Mouse (Mus musculus): ENCODE data around the gene Phyh. TPM values are rescaled to one million over a fixed set of nuclear protein-coding genes. Genes with fewer than 3 reads are reported as not detected.

The Phyh gene
- 17.0 and 22.2 TPM in 2 replicates for polyA plus RNA-seq (2015; fragmentation: Nextera tagmentation; extraction: Ambion mirVana)

DNA sequence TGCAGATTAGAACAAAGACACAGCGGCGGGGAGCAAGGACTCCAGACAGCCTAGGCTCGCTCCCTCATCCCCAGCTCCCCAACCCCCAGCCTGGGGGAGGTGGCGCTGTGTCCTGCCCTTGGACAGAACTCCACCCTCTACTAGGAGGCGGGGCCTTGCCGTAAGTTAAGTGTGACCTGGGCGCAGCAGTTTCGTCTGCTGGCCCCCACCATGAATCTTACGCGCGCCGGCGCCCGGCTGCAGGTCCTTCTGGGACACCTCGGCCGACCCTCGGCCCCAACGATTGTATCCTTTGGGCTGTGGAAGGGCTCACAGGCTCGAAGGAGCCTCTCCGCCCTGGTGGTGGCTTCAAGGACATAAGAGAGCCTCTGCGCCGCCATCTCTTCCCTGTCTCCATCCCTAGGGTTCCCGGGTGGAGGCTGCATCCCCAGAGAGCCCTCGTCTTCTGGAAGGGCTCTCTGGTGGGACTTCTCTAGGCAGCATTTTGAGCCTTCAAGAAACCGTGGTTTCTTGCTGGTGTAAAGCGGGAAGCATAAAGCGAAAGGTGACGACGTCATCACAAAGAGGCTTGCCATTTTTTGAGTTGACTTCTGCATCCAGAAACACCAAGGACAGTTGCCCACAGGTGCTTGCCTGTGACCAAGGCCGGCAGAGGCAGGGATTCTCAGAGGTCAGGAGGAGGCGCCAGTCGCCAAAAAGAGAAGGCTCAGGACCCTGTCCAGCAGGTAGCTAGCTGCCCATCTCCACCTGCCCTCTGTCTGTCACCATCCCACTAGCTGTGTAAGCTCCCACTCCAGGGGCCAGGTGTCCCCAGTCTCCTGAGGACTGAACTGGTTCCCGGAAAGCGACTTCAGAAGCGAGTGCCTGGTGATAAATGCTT lies at the start of gene Phyh:
Gene Phyh (plus strand): TSS at position 160 of the 880 bp plus-strand sequence.

DNA sequence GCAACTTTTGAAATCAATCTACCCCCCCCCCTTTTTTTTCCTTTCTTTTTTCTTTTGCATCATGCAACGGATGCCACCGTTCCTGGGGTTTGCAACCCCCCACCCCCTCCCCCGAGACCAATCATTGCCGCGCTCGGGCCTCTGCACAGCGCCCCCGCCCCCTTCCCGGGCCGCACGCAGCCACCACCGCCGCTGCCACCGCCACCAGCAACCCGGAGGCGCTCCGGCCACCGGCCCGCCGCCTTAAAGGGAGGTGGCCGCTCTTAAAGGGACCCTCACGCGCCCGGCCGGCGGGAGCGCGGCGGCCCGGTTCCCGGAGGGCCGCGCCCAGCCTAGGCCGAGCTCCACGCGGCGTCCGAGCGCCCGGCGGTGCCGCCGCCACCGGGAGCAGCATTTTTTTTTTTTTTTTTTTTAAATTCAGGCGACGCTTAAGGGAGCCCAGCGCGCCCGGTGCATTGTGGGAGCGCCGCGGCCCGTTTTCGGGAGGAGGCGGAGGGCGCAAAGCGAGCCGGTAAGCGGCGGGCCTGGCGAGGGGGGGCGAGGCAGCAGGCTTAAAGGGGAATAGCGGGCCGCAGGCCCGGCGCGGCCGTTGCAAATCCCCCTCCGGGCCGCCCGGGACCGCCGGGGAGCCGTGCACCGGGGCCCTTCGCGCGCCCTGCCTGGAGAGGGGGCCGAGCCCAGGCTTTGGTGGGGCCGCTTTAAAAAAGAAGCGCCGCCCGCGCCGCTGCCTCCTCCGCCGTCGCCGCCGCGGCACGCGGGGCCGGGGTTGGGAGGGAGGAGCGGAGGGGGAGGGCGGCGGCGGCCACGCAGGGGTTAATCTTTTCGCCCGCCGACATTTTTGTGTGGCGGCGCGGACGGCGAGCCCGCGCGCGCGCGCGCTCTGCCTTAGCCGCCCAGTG lies 37.2 kb upstream of the Phyh start, which contains the start of gene Sephs1:
Gene Sephs1 (plus strand): TSS at position 215 of the 899 bp plus-strand sequence.

DNA sequence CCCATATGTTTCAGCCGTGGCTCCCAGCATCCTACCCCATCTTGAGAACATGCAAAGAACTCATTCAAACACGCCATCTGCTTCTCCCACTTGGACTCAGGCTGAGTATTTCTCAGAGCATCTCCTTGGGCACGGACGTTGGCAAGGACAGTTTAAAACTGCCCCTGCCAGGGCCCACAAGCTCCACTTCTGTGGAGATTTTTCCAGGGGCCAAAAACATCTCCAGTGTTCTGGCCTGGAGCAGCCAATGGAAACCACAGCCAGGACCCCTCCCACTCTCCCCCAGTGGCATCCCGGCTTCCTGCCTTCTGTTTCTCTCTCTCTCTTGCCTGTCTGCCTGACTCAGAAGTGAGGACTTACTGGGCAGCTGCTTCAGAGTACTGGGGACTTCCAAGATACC lies 57.0 kb downstream of the Phyh start, which contains the start of gene Ucma:
Gene Ucma (plus strand): TSS at position 316 of the 400 bp plus-strand sequence.

Other genes with a start within 250 kb of the Phyh start
- gene Bend7, start 201.2 kb upstream of the Phyh start, polyA plus RNA-seq (2015; fragmentation: Nextera tagmentation; extraction: Ambion mirVana), result 0.35 and 1.1 TPM in 2 replicates
- 29.2 and 30.6 TPM in 2 replicates for gene Sephs1, start 37.5 kb upstream of the Phyh start, polyA plus RNA-seq (2015; fragmentation: Nextera tagmentation; extraction: Ambion mirVana)
- not detected in 2 replicates for gene Ucma, start 57.1 kb downstream of the Phyh start, polyA plus RNA-seq (2015; fragmentation: Nextera tagmentation; extraction: Ambion mirVana)
- 30.9 and 36.1 TPM in 2 replicates for gene Mcm10, start 93.8 kb downstream of the Phyh start, polyA plus RNA-seq (2015; fragmentation: Nextera tagmentation; extraction: Ambion mirVana)
- 26.5 and 28.0 TPM in 2 replicates for gene Optn, start 145.0 kb downstream of the Phyh start, polyA plus RNA-seq (2015; fragmentation: Nextera tagmentation; extraction: Ambion mirVana)
- gene Ccdc3, start 218.8 kb downstream of the Phyh start, polyA plus RNA-seq (2015; fragmentation: Nextera tagmentation; extraction: Ambion mirVana), result 0.34 and 0.53 TPM in 2 replicates